Mouse (Mus musculus) limb, embryonic 15.5 days (tissue): ENCODE measurements around the gene Dnah11. TPM values are rescaled to one million over a fixed set of nuclear protein-coding genes. Genes with fewer than 3 reads are reported as not detected.
"Not testable (repeated sequence)": the region's sequence is repeated elsewhere in the genome, so short reads cannot be mapped to it uniquely, and the experiment has no call there.

Experiments used
- ATAC-seq: fragments of 200-750 bp; cut with Nextera tagmentation; 2 replicates; pipeline ENCODE4 v1.8.0; 2017; ENCODE audit warnings: low read depth, moderate TSS enrichment; ENCODE audit not compliant: insufficient number of reproducible peaks, low FRiP score, low TSS enrichment
- H3K27ac ChIP-seq: fragments of 300-500 bp; sonication (generic); 2 replicates; pipeline ENCODE4 v1.5.1; 2015; ENCODE audit warnings: moderate library complexity, mild to moderate bottlenecking, inconsistent platforms
- H3K27me3 ChIP-seq: fragments of 300-500 bp; sonication (generic); 2 replicates; pipeline ENCODE4 v1.6.1; 2015; ENCODE audit warnings: inconsistent platforms
- H3K36me3 ChIP-seq: fragments of 300-500 bp; sonication (generic); 2 replicates; pipeline ENCODE4 v1.6.1; 2015; ENCODE audit warnings: inconsistent platforms
- H3K4me1 ChIP-seq: fragments of 300-500 bp; sonication (generic); 2 replicates; pipeline ENCODE4 v1.6.1; 2015; ENCODE audit warnings: inconsistent platforms
- H3K4me2 ChIP-seq: fragments of 300-500 bp; sonication (generic); 2 replicates; pipeline ENCODE4 v1.6.1; 2015; ENCODE audit warnings: mild to moderate bottlenecking, inconsistent platforms
- H3K4me3 ChIP-seq: fragments of 300-500 bp; sonication (generic); 2 replicates; pipeline ENCODE4 v1.5.1; 2015; ENCODE audit warnings: mild to moderate bottlenecking, inconsistent platforms
- H3K9ac ChIP-seq: fragments of 300-500 bp; sonication (generic); 2 replicates; pipeline ENCODE4 v1.6.1; 2015; ENCODE audit warnings: inconsistent platforms
- H3K9me3 ChIP-seq: fragments of 300-500 bp; sonication (generic); 2 replicates; pipeline ENCODE4 v1.6.1; 2016; ENCODE audit warnings: inconsistent platforms
- WGBS: fragments of 180-500 bp; shearing (Covaris S2); methylation state at CpG from one replicate; pipeline ENCODE4 v1.1.7; 2015; 5-methylcytosine and 5-hydroxymethylcytosine counted together
- polyA plus RNA-seq: library from polyadenylated mRNA; unstranded; fragments of >200 nt; fragmentation: Nextera tagmentation; extraction: Ambion mirVana; gene quantifications from 2 replicates; pipeline ENCODE4 v1.2.1, GENCODE M21; 2015

Gene Dnah11
- polyA plus RNA-seq, 1 experiment from 2014 or later: 0.24 TPM

DNA sequence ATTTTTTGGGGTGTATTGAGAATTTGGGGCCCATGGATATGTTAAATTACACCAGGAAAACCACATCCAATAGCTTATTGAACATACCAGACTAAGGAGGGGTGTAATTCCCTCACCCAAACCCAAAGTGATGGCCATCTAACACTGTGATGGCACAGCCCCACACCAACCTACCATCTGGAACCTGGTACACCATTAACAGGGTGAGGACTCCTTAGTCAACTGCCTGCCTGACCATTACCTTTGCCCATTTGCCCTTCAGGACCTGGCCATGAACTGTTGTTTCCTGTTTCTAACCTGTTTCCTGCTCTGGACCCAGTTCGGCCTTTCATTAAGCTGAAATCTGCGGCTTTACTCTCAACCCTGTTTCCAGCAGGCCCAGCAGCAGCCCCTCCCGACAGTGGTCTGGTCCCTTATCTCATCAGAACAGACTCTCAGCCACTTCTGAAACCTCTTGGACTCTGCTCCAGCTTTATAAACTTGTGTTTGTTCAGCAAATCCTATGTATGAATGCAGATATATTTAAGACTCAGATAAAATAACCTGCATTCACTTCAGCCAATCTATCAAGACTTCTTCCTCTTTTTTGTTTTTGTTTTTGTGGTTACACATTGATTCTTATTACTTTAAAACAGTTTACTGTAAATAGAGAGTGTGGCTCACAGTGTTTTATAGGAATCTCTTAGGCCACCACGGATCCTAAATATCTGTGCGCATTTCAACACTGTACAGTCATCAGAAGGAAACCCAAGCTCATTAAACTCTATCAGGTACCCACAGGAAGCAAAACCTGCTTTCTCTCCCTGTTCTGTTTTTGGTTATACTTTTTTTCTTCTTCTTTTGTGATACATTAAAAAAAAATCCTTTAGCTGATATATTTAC, 251.8 kb downstream of the Dnah11 start:
- no peak for ATAC-seq
- Histone ChIP-seq H3K27me3 (no peaks in the 10 kb centered on the region), H3K27ac (no peak overlapping the region), H3K36me3 (no peaks in the 10 kb centered on the region), H3K9ac (no peak overlapping the region), H3K4me1 (no peaks in the 10 kb centered on the region), H3K4me2 (no peak overlapping the region), H3K9me3 (no peaks in the 10 kb centered on the region), H3K4me3 (no peak overlapping the region)
- WGBS: 63% methylated on average over 5 of the region's 5 CpGs

DNA sequence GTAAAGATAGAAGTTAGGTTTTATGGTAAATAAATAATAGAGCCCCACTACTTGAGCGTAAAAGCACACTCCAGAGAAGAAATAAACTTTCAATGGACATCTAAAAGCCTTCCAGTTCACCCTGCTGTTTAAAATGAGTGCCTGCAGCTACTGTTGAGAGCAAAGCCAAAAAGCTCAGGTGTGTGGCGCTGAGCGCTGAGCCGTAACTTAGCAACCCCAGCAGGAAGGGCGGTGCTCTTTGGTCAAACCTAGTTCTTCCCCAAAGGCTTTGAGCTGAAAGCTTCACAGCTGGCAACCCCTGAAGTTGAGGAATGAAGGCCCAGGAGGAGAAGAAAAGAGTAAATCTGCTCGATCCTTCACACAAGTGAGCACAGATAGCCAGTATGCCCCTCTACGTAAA, 256.9 kb downstream of the Dnah11 start:
- H3K36me3 ChIP-seq: no peaks in the 10 kb centered on the region
- WGBS: 33% methylated on average over 7 of the region's 7 CpGs
- ATAC-seq: no peak
- H3K9ac ChIP-seq: no peak overlapping the region
- no peak overlapping the region for H3K27ac ChIP-seq
- H3K4me1 ChIP-seq: no peaks in the 10 kb centered on the region
- H3K9me3 ChIP-seq: no peaks in the 10 kb centered on the region
- H3K27me3 ChIP-seq: no peaks in the 10 kb centered on the region
- H3K4me3 ChIP-seq: no peak overlapping the region
- H3K4me2 ChIP-seq: no peak overlapping the region

DNA sequence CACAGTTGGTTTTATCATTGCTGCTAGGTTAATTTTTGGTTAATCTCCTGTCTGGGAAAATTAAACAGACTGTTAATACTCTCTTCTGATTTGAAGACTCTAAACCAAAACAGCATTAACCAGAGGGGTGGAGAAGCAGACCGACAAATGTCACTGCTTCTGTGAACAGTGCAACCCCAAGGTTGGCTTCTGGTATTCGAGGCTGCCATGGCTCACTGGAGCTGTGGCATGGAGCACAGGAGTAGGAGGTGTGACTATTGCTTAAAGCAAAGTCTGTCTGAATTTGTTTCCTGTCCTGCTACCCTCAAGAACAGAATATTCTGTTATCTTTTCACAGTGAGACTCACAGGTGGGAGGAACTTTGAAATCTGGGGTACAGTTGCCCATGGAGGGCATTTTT, 260.6 kb downstream of the Dnah11 start:
- Histone ChIP-seq H3K4me3 (no peak overlapping the region), H3K9me3 (no peaks in the 10 kb centered on the region), H3K4me2 (no peak overlapping the region), H3K27me3 (no peaks in the 10 kb centered on the region), H3K9ac (no peak overlapping the region), H3K36me3 (no peaks in the 10 kb centered on the region), H3K4me1 (no peaks in the 10 kb centered on the region), H3K27ac (no peak overlapping the region)
- ATAC-seq: no peak
- WGBS: 59% methylated on average over 2 of the region's 2 CpGs

DNA sequence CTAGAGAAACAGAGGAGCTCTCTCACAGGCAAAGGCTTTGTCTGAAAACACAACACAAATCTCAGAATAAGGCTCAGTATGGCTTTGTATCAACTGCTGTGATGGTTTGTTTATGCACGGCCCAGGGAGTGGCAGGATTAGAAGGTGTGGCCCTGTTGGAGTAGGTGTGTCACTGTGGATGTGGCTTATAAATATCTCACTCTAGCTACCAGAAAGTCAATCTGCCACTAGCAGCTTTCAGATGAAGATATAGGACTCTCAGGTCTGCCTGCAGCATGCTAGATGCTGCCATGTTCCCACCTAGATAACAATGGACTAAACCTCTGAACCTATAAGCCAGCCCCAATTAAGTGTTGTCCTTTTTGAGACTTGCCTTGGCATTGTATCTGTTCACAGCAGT, 266.8 kb downstream of the Dnah11 start:
- Histone ChIP-seq H3K4me3 (no peak overlapping the region), H3K4me1 (no peaks in the 10 kb centered on the region), H3K27ac (no peak overlapping the region), H3K9me3 (no peaks in the 10 kb centered on the region), H3K4me2 (no peak overlapping the region), H3K9ac (no peak overlapping the region), H3K36me3 (no peaks in the 10 kb centered on the region), H3K27me3 (no peaks in the 10 kb centered on the region)
- no peak for ATAC-seq
- 71% methylated on average over 1 of the region's 1 CpGs for WGBS

DNA sequence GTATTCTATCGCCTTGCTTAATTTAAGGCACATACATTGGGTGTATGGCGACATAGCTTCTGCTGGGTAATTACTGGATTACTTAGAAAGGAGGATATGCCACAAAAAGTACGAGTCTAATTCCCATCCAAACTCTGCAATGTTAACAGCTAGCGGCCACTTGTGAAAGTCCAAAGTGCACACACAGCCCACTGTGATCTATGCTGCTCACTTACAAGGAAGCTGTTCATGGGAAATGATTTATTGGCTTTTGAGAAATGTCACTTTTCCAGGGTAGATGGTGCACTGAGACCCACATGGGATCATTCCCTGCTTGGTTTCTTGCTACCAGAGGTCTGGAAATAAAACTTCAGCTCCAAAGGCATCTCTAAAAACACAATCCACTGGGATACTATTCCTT, 269.1 kb downstream of the Dnah11 start:
- H3K9me3 ChIP-seq: no peaks in the 10 kb centered on the region
- H3K36me3 ChIP-seq: no peaks in the 10 kb centered on the region
- H3K4me1 ChIP-seq: no peaks in the 10 kb centered on the region
- H3K4me2 ChIP-seq: no peak overlapping the region
- ATAC-seq: no peak
- no peak overlapping the region for H3K4me3 ChIP-seq
- no peak overlapping the region for H3K27ac ChIP-seq
- 76% methylated on average over 4 of the region's 4 CpGs for WGBS
- no peak overlapping the region for H3K9ac ChIP-seq
- no peaks in the 10 kb centered on the region for H3K27me3 ChIP-seq

DNA sequence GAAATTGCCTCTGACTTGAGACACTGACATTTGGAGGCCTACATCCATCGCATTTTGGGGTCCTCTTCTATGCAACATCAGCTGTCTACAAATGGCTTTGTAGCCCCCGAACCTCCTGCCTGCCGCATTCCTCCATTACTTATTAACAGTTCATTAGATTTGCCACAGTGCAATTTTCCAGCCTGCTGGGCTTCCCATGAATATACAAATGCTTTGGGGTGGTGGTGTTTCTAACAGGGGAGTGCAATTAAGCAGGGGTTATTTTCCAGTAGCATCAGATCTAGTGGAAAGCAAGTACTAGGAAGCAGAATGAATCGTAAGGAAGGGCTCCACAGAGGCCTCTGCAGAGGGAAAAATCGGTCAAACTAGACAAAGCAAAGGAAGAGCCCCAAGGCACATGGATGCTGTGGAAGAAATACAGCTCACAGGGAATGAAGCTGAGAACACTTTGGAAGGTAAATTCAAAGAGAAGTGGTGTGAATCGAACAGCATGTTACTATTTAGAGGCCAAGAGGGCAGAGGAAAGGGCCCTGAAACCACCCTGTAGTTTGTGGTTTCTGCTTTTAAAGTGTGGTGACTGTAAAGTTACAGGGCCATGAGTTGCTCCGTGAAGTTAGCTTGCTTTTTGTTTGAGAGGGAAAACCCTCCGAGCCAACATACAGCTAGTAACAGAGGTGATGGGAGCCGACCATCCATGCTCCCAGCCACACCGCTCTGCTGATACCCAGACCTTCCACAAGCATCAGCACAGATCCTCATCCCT, 282.8 kb downstream of the Dnah11 start:
- Histone ChIP-seq H3K36me3 (no peaks in the 10 kb centered on the region), H3K4me1 (0 out of 2 replicates have a peak, but pooled peaks cover 3% of the 10 kb centered on the region), H3K27me3 (no peaks in the 10 kb centered on the region), H3K9ac (no peak overlapping the region), H3K4me3 (no peak overlapping the region), H3K4me2 (no peak overlapping the region), H3K27ac (no peak overlapping the region), H3K9me3 (no peaks in the 10 kb centered on the region)
- no peak for ATAC-seq
- 48% methylated on average over 10 of the region's 10 CpGs for WGBS

DNA sequence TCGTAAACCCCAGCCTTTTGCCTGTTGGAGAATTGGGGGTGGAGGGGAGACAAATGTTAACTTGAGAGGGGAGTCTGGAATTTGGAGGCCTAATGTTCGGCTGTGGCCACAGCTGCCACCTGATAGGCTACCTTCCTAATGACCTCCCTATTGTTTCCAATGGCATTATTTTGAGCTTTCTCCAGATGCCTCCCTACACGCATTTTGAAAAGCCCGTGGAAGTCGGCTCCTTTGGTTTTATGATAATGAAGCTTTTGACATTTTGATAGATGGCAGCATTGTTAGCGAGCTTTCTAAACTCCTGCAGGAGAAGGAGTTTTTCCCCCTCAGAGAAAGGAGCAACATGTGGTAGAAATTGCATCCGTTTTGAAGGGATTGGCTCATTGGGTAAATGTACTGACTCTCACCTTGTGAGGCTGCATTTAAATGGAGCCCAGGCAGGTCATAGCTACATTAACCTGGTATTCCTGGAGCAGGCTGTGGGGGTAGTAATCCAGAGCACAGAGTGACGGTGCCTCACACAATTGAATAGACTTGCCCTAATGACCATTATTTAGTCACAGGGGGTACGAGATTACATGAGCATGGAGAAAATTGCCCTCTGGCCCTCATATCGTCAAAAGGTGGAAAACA, 284.1 kb downstream of the Dnah11 start:
- no peak overlapping the region for H3K27ac ChIP-seq
- WGBS: 16% methylated on average over 10 of the region's 10 CpGs
- ATAC-seq: no peak

DNA sequence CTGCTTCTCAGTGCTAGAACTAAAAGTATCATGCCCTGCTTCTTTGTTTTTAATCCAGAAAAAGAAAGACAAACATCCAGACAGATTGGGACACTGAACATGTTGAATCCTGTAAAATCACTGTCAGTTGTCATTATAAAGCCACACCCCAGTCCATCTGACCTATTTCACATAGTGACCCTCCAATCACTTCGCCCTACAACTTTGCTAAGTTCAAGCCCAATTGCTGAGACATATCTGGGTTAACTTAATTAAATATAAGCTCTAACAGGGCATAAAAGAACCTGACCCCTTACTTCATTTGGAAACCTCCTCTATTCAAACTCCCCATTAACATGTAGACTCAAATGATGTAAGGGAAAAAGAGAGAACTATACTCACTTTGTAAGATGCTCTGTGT, 287.4 kb downstream of the Dnah11 start:
- no peaks in the 10 kb centered on the region for H3K36me3 ChIP-seq
- no peak overlapping the region for H3K9ac ChIP-seq
- WGBS: 80% methylated on average over 1 of the region's 1 CpGs
- H3K4me2 ChIP-seq: no peak overlapping the region
- 0 out of 2 replicates have a peak, but pooled peaks cover 3% of the 10 kb centered on the region for H3K4me1 ChIP-seq
- no peak overlapping the region for H3K4me3 ChIP-seq
- no peak overlapping the region for H3K27ac ChIP-seq
- no peaks in the 10 kb centered on the region for H3K27me3 ChIP-seq
- no peak for ATAC-seq
- H3K9me3 ChIP-seq: no peaks in the 10 kb centered on the region

More for the DNA sequence above, 284.1 kb downstream of the Dnah11 start:
- Histone ChIP-seq H3K9me3 (no peaks in the 10 kb centered on the region), H3K4me2 (no peak overlapping the region), H3K4me1 (0 out of 2 replicates have a peak, but pooled peaks cover 3% of the 10 kb centered on the region), H3K27me3 (no peaks in the 10 kb centered on the region), H3K36me3 (no peaks in the 10 kb centered on the region), H3K4me3 (no peak overlapping the region), H3K9ac (no peak overlapping the region)

DNA sequence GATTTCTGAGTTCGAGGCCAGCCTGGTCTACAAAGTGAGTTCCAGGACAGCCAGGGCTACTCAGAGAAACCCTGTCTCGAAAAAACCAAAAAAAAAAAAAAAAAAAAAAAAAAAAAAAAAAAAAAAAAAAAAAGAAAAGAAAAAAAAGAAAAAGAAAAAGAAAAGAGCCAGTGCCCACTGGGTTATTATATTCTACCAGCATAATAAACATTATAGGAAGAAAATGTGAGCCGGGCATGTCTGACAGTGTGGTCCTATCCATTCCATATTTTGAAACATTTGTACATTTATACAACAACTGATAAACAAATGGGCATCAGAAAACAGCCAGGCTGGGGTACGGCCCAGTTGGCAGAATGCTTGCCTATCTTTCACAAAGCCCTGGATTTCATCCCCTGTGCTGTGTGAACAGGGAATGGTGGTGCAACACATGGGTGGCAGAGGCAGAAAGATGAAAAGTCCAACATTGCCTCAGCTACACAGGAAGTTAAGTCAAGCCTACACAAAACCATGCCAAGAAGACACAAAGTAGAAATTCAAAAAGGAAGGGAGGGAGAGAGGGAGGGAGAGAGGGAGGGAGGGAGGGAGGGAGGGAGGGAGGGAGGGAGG, 293.5 kb downstream of the Dnah11 start:
- not testable (repeated sequence) for H3K27ac ChIP-seq, H3K9ac ChIP-seq, ATAC-seq, H3K4me2 ChIP-seq, H3K36me3 ChIP-seq, H3K9me3 ChIP-seq, H3K4me1 ChIP-seq, H3K27me3 ChIP-seq, H3K4me3 ChIP-seq
- 80% methylated on average over 4 of the region's 4 CpGs for WGBS

DNA sequence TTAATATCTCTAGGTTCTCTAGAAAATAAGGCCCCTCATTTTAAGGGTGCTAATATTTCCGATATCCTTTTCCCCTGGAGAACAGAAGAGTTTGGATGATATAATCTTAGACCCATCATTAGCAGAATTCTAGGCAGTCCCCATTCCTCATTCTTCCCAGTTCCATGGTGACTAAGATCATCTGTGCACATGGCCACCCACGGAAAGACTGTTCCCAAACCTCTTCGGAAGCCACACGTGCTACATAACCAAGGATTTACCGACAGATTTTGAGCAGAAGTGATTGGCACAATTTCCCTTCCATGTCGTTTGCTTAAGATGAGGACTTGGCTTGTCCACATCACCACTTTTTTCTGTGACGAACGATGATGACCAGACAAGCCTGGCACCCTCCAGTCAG, 295.2 kb downstream of the Dnah11 start:
- no peak overlapping the region for H3K4me2 ChIP-seq
- no peaks in the 10 kb centered on the region for H3K27me3 ChIP-seq
- no peaks in the 10 kb centered on the region for H3K9me3 ChIP-seq
- H3K4me3 ChIP-seq: no peak overlapping the region
- ATAC-seq: no peak
- H3K9ac ChIP-seq: no peak overlapping the region
- WGBS: 87% methylated on average over 8 of the region's 8 CpGs
- H3K27ac ChIP-seq: no peak overlapping the region
- no peaks in the 10 kb centered on the region for H3K36me3 ChIP-seq
- no peaks in the 10 kb centered on the region for H3K4me1 ChIP-seq

DNA sequence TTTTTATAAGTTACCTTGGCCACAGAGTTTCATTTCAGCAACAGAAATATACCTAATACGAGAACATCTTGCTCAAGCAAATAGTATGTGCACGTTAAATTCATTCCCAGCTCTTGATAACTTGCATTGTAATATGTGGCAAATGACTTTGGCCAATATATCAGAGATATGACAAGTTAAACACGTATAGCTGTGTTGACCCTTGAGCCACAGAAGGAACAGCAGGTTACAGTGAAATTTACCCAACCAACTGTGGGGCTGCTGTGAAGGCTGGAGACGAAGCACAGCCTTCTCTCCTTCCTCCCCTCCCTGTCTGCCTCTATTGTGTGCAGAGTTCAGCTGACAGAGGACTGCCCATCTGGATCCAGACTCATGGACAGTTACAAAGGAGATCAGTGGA, 297.5 kb downstream of the Dnah11 start:
- not testable (repeated sequence) for ATAC-seq, H3K9me3 ChIP-seq, H3K27ac ChIP-seq, H3K9ac ChIP-seq, H3K4me3 ChIP-seq, H3K4me2 ChIP-seq, H3K4me1 ChIP-seq, H3K27me3 ChIP-seq, H3K36me3 ChIP-seq
- WGBS: 74% methylated on average over 2 of the region's 4 CpGs
